In genomic region chr7:25689603-25690021, GRCm38 (mm10) we compare ENCODE assay signal across 8 mouse cellular contexts. TPM values are rescaled to one million over a fixed set of nuclear protein-coding genes. Genes with fewer than 3 reads are reported as not detected.
DNase-seq lines count a peak whose midpoint lies in the region; ATAC-seq lines count a peak whose summit lies in the region.

No protein-coding gene starts in this region.

- peak overlapping the region; percentile 90 for H3K27ac ChIP-seq in heart, embryonic 10.5 days
- H3K27ac ChIP-seq in hindbrain, embryonic 12.5 days = no peak overlapping the region
- H3K27ac ChIP-seq in midbrain, embryonic 11.5 days (ENCODE audit: low read depth, low read length) = no peak overlapping the region

- peak overlapping the region; percentile 85 for H3K4me3 ChIP-seq in heart, embryonic 10.5 days
- peak overlapping the region; percentile 41 for H3K4me3 ChIP-seq in hindbrain, embryonic 12.5 days
- peak overlapping the region; percentile 47; the same call in 1 of the 2 replicates for H3K4me3 ChIP-seq in midbrain, embryonic 11.5 days (ENCODE audit: low read depth, low read length)

- 5% methylated on average over 12 of the region's 12 CpGs for WGBS in heart, embryonic 10.5 days
- WGBS in hindbrain, embryonic 12.5 days = 18% methylated on average over 12 of the region's 12 CpGs
- 11% methylated on average over 12 of the region's 12 CpGs for whole genome bisulfite sequencing in midbrain, embryonic 11.5 days

- peaks cover 49% of the 10 kb centered on the region for H3K4me1 ChIP-seq in heart, embryonic 10.5 days
- H3K4me1 ChIP-seq in hindbrain, embryonic 12.5 days = peaks cover 35% of the 10 kb centered on the region
- H3K4me1 ChIP-seq in midbrain, embryonic 11.5 days (ENCODE audit: control insufficient read depth, insufficient read depth, low read length) = peaks cover 15% of the 10 kb centered on the region

- peaks cover 50% of the 10 kb centered on the region for H3K27me3 ChIP-seq in heart, embryonic 10.5 days (ENCODE audit: insufficient read depth, poor library complexity, severe bottlenecking)
- peaks cover 77% of the 10 kb centered on the region for H3K27me3 ChIP-seq in hindbrain, embryonic 12.5 days
- peaks cover 50% of the 10 kb centered on the region for H3K27me3 ChIP-seq in midbrain, embryonic 11.5 days (ENCODE audit: control insufficient read depth, insufficient read depth, low read length)

- H3K4me2 ChIP-seq in hindbrain, embryonic 12.5 days (replicated peaks) = peak overlapping the region; percentile 55
- peak overlapping the region; percentile 72; the same call in 1 of the 2 replicates for H3K4me2 ChIP-seq in midbrain, embryonic 11.5 days

- no peak for ATAC-seq in hindbrain, embryonic 12.5 days (ENCODE audit: low FRiP score)
- ATAC-seq in midbrain, embryonic 11.5 days (ENCODE audit: low FRiP score) = no peak

- no peak for DNase-seq in heart, embryonic 10.5 days (ENCODE audit: low spot score)
- DNase-seq in heart, postnatal 10 days = no peak
- DNase-seq in MEL-GATA-1-ER (ENCODE audit: extremely low read depth, low read depth) = peak; percentile 94
- DNase-seq in midbrain, embryonic 11.5 days (ENCODE audit: low spot score, missing footprints) = no peak
- no peak for DNase-seq in gastrocnemius, postnatal 25 days
- no peak for DNase-seq in urinary bladder, postnatal 14 days (ENCODE audit: low spot score)
- DNase-seq in spleen, postnatal 36 days (ENCODE audit: low spot score in 2 of 2) = no peak

- H3K9me3 ChIP-seq in heart, embryonic 10.5 days = no peaks in the 10 kb centered on the region
- no peaks in the 10 kb centered on the region for H3K9me3 ChIP-seq in hindbrain, embryonic 12.5 days (replicated peaks)
- H3K9me3 ChIP-seq in midbrain, embryonic 11.5 days (ENCODE audit: control insufficient read depth, low read length) = no peaks in the 10 kb centered on the region

- no peak overlapping the region for H3K9ac ChIP-seq in hindbrain, embryonic 12.5 days
- no peak overlapping the region for H3K9ac ChIP-seq in midbrain, embryonic 11.5 days (ENCODE audit: low read length)

- peaks cover 18% of the 10 kb centered on the region for H3K36me3 ChIP-seq in heart, embryonic 10.5 days
- H3K36me3 ChIP-seq in hindbrain, embryonic 12.5 days = no peaks in the 10 kb centered on the region
- H3K36me3 ChIP-seq in midbrain, embryonic 11.5 days (ENCODE audit: control insufficient read depth, insufficient read depth, low read length) = no peaks in the 10 kb centered on the region

- intact Hi-C loops in heart, postnatal 10 days (cut with DNase I) = loop anchor here (1.0 to 5.0 kb wide), 2 partner anchors 15 to 113 kb away; no protein-coding TSS in a partner anchor

RNA-seq across cellular contexts. Expression of gene Tgfb1, which starts 2.8 kb away (rescaled TPM):
- 4.1 and 4.8 TPM in 2 replicates for polyA plus RNA-seq in heart, embryonic 10.5 days (2016; fragmentation: Nextera tagmentation; extraction: Ambion mirVana)
- 10 to 100 TPM; 43.6 to 45.5 TPM for total RNA-seq in heart, postnatal 10 days (2021)
- polyA plus RNA-seq in hindbrain, embryonic 12.5 days (2016; fragmentation: Nextera tagmentation; extraction: Ambion mirVana) = 1.6 and 1.8 TPM in 2 replicates
- 0.78 and 1.4 TPM in 2 replicates for polyA plus RNA-seq in midbrain, embryonic 11.5 days (2014; fragmentation: Nextera tagmentation; extraction: Ambion mirVana)
- 1 to 10 TPM; 6.3 to 7.2 TPM for total RNA-seq in gastrocnemius, postnatal 25 days (2021)

RNA-seq across cellular contexts. Expression of gene B9d2, which starts 9.0 kb away (rescaled TPM):
- 34.2 and 35.8 TPM in 2 replicates for polyA plus RNA-seq in heart, embryonic 10.5 days (2016; fragmentation: Nextera tagmentation; extraction: Ambion mirVana)
- 10 to 100 TPM; 12.3 to 14.3 TPM for total RNA-seq in heart, postnatal 10 days (2021)
- polyA plus RNA-seq in hindbrain, embryonic 12.5 days (2016; fragmentation: Nextera tagmentation; extraction: Ambion mirVana) = 25.9 and 30.8 TPM in 2 replicates
- 30.7 and 31.1 TPM in 2 replicates for polyA plus RNA-seq in midbrain, embryonic 11.5 days (2014; fragmentation: Nextera tagmentation; extraction: Ambion mirVana)
- total RNA-seq in gastrocnemius, postnatal 25 days (2021) = 1 to 10 TPM; 8.4 to 8.8 TPM

RNA-seq across cellular contexts. Expression of gene Tmem91, which starts 14.6 kb away (rescaled TPM):
- 1.1 and 1.9 TPM in 2 replicates for polyA plus RNA-seq in heart, embryonic 10.5 days (2016; fragmentation: Nextera tagmentation; extraction: Ambion mirVana)
- not detected for total RNA-seq in heart, postnatal 10 days (2021)
- 3.5 and 4.6 TPM in 2 replicates for polyA plus RNA-seq in hindbrain, embryonic 12.5 days (2016; fragmentation: Nextera tagmentation; extraction: Ambion mirVana)
- polyA plus RNA-seq in midbrain, embryonic 11.5 days (2014; fragmentation: Nextera tagmentation; extraction: Ambion mirVana) = 0.99 and 1.6 TPM in 2 replicates
- not detected for total RNA-seq in gastrocnemius, postnatal 25 days (2021)

RNA-seq across cellular contexts. Expression of gene Ccdc97, which starts 29.3 kb away (rescaled TPM):
- polyA plus RNA-seq in heart, embryonic 10.5 days (2016; fragmentation: Nextera tagmentation; extraction: Ambion mirVana) = 30.1 and 30.2 TPM in 2 replicates
- total RNA-seq in heart, postnatal 10 days (2021) = 10 to 100 TPM; 48.9 to 51.9 TPM
- polyA plus RNA-seq in hindbrain, embryonic 12.5 days (2016; fragmentation: Nextera tagmentation; extraction: Ambion mirVana) = 32.8 and 36.0 TPM in 2 replicates
- 26.8 and 32.1 TPM in 2 replicates for polyA plus RNA-seq in midbrain, embryonic 11.5 days (2014; fragmentation: Nextera tagmentation; extraction: Ambion mirVana)
- total RNA-seq in gastrocnemius, postnatal 25 days (2021) = 10 to 100 TPM; 33.6 to 36.2 TPM

RNA-seq across cellular contexts. Expression of gene Exosc5, which starts 30.6 kb away (rescaled TPM):
- 50.6 and 74.8 TPM in 2 replicates for polyA plus RNA-seq in heart, embryonic 10.5 days (2016; fragmentation: Nextera tagmentation; extraction: Ambion mirVana)
- 10 to 100 TPM; 17.9 to 20.6 TPM for total RNA-seq in heart, postnatal 10 days (2021)
- 46.8 and 50.0 TPM in 2 replicates for polyA plus RNA-seq in hindbrain, embryonic 12.5 days (2016; fragmentation: Nextera tagmentation; extraction: Ambion mirVana)
- 40.2 and 46.4 TPM in 2 replicates for polyA plus RNA-seq in midbrain, embryonic 11.5 days (2014; fragmentation: Nextera tagmentation; extraction: Ambion mirVana)
- 10 to 100 TPM; 19.5 to 20.8 TPM for total RNA-seq in gastrocnemius, postnatal 25 days (2021)
